Mouse (Mus musculus): ENCODE measurements around the gene C130032M10Rik.
A peak's percentile ranks its signal among the peaks of the same experiment; 100 is the strongest.

C130032M10Rik gene

GRCm38 (mm10) chr9:114515364-114515763 lies at the start of gene C130032M10Rik:
Gene C130032M10Rik (plus strand): TSS chr9:114515697.
- DNase-seq (ENCODE audit: low spot score): no peak

DNA sequence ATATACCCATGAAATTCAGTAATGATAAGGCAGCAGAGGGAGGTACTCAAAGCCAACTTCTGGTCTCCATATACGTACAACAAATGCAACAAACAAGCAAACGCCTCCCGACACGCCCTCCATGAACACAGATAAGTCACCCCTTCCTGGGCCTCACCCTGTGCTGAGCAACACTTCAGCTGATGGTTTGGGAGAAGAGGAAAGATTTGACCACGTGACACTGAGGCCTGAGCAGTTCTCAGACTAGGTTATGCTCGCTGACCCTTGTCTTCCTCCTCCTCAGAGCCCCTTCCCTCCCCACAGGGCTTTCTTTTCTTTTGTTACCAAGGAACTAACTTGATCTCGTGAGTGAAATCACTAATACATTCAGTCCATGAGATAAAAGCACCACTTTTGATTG lies 48.6 kb upstream of the C130032M10Rik start:
- no peak for DNase-seq (ENCODE audit: low spot score)

GRCm38 (mm10) chr9:114468217-114468616 lies 47.3 kb upstream of the C130032M10Rik start:
- DNase-seq (ENCODE audit: low spot score): no peak

GRCm38 (mm10) chr9:114468701-114469100 lies 46.8 kb upstream of the C130032M10Rik start:
- no peak for DNase-seq (ENCODE audit: low spot score)

- DNase-seq (ENCODE audit: low spot score): no peak
These were observed 43.6 kb upstream of the C130032M10Rik start for GRCm38 (mm10) chr9:114471892-114472291.

DNA sequence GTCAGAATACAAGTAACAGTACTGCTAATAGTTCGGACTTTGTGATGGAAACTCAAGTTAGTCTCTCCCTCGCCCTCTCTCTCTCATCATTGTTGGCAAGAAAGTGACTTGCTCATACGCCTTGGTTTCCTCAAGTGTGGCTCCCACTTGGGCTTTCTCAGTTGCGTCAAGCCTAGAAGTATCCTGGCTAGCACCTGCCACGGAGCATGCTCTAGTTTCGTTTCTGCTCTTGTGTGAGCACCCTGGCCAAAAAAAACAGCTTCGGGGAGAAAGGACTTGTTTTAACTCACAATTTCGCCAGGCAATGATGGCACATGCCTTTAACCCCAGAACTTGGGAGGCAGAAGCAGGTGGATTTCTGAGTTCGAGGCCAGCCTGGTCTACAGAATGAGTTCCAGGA lies 38.5 kb upstream of the C130032M10Rik start:
- no peak for DNase-seq (ENCODE audit: low spot score)

- DNase-seq (ENCODE audit: low spot score): no peak
These were observed 34.6 kb upstream of the C130032M10Rik start for GRCm38 (mm10) chr9:114480940-114481339.

DNA sequence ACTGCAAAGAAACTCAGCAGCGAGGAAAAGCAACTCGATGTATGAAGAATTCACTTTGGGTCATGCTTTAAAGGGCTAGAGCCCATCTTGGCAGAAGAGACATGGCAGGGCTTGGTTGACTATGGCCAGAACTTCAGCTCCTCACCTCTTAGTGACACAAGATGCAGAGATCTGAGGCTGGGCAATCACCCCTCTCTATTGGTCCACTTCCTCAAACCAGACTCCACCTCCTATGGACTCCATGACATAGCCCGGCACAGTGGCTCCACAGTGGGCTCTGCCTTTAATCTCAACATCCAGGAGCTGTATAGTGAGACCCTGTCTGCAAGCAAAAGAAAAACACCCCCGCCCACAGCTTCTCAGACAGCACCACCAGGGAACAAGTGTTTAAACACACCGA lies 30.7 kb upstream of the C130032M10Rik start:
- no peak for DNase-seq (ENCODE audit: low spot score)

DNA sequence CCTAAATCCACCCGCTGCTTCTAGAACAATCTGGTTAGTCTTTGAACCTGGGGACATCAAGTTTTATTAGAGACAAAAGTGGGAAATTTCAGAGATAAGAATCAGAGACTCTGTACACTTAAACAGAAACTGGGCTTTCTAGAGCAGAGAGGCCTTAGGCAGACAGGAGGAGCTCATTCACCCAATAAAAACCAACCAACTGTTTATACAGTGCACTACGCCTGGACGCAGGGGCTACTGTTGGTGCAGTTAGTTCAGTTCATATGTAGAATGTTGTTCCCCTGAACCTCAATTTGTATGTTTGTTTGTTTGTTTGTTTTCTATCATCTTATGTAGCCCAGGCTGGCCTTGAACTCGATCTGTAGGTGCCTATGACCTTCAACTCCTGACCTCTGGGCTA lies 28.7 kb upstream of the C130032M10Rik start:
- DNase-seq (ENCODE audit: low spot score): no peak

DNA sequence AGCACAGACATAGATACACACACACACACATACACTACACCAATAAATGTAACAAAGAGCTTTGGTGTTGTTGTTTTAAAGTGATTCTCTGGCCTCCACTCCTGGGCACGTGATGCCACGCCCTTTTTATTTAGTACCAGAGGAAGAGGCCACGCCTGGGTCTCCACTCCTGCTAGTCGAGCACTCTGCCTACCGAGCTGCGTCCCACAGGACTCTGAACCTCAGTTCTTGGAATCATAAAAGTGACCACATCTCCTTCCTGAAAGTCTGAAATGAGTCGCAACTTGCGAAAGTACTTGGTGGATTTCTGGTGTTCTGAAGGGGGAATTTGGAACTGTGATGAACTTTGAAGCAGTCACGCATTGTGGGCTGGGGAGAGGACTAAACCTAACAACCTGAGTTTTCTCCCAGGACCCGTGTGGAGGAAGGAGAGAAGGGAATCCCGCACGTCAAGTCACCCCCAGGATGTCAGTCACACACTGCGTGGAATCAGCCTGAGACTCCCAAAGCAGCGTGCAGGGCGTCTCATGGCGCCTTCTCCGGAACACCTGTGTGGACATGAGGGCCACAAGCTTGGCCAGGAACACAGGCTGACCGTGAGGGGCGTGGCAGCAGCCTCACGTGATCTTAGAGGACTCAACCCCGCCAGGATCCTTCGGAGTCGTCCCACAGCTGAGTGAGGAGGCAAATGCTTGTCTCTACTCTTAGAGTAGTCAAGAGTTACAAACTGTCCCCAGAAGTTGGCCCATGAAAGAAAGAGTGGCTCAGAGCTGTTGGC lies 27.8 kb upstream of the C130032M10Rik start:
- no peak for DNase-seq (ENCODE audit: low spot score)

DNA sequence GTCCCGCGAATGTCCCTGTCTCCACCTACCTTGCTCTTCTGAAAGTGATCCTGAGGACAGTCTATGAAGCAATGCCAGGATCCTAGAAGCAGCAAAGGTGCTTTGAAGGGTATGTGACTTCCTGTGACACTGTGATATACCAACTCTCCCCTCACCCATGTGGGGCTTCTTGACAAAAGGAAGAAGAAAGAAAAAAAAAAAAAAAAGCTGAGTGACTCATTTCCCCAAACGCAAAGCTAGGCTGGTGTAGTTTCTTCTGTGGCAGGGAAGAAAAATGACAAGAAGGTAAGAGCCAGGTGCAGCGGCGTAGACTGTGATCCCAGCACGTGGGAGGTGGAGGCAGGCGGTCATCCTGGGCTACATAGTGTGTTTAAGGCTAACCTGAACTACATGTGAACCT lies 19.0 kb upstream of the C130032M10Rik start:
- no peak for DNase-seq (ENCODE audit: low spot score)

DNA sequence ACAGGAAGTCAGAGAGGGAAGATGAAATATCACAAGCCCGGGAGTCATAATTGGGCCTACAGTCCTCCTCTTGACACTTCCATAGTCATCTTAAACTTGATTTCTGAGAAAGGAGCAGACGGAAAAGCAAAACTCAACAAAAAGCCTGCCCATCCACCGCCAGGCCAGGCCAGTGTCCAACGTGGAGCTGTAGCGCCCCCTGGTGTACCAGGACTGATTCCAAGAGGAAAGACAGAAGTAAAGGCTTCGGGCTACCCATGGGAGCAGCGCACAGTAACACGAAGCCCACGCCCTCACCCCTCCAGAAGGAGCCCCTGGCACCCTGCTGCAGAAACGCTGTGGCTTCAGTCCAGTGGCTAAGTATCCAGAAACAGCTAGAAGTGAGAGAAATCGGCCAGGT lies 17.3 kb upstream of the C130032M10Rik start:
- DNase-seq (ENCODE audit: low spot score): peak; percentile 73

DNA sequence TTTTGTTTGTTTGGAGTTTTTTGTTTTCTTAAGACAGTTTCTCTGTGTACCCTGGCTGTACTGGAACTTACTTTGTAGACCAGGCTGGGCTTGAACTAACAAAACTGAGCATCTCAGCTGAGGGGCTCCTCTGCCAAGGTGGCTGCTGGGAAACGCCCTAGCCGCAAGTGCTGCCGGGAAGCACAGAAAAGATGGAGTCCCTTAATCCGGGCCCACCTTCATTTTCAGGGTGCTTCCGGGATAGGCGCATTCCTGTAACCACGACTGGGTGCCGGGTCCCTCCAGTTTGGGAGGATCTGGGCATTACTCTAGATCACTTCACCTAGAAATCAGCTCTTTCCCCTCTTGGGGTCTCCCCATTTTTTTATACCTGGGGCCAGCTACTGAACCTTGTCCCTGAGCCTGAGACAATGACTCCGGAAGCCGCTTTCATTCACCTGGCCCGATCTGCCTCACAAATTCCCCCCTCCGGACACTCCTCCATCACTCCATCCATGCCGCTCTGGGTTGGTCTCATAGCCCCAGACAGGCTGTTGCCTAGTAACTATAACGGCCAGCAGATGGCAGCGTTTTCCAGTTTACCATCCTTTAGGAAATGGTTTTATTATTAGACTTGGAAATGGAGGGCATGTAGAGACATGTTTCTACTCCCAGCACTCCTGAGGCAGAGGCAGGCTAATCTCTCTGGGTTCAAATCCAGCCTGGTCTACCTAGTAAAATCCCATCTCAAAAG lies 15.5 kb upstream of the C130032M10Rik start:
- peak; percentile 64 for DNase-seq (ENCODE audit: low spot score)

- DNase-seq (ENCODE audit: low spot score): no peak
These were observed 14.4 kb upstream of the C130032M10Rik start for GRCm38 (mm10) chr9:114501111-114501510.

DNA sequence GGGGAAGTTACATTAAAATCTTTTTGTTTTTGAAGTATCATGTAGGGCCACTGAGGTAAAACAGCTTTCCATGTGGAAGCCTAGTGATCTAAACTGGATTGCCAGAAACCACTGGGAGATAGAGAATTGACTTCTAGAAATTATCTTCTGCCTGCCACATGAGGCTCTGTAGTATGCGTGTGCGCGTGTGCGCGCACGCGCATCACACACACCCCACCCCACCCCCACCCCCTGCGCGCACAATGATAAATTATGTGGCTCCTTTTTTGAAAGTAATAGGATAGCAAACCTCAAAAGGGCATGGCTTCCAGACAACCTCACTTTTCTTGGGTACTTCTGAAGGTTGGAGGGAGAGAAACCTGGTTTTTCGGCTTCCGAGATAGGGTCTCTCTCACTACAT lies 13.6 kb upstream of the C130032M10Rik start:
- DNase-seq (ENCODE audit: low spot score): no peak

DNA sequence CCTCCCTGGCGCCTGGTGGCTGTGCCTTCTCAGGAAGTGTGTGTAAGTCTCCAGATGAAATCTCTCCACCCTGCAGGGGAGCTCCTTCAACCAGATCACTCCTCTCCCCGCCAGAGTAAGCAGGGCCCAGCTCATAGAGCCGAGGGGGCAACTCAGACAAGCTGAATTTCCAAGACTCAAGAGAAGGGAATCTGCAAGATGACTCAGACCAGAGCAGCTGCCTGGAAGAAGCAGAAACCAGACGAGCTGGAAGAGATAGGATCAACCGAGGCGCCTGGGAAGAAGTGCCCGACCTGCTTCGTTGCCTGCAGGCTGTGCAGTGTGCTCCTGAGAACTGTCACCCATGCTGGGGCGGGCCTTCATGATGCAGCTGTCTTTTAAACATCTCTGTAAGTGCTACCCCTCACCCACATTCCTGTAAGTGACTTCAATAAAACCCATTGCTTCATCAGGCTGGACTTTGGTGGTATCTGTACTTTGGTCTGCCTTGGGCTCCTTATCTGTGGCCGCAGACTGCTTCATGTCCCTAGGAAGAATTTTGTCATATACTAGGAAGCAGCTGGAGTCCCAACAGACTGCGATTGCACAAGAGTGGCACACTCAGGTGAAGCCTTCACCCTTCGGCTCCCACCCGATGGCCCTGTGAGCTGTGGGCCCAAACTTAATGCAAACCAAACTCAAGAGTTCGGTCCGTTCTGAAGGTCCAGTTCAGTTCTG lies 12.6 kb upstream of the C130032M10Rik start:
- no peak for DNase-seq (ENCODE audit: low spot score)

GRCm38 (mm10) chr9:114504816-114505215 lies 10.7 kb upstream of the C130032M10Rik start, which contains the start of gene Ccr4:
Gene Ccr4 (minus strand): TSS chr9:114504916.
- no peak for DNase-seq (ENCODE audit: low spot score)

DNA sequence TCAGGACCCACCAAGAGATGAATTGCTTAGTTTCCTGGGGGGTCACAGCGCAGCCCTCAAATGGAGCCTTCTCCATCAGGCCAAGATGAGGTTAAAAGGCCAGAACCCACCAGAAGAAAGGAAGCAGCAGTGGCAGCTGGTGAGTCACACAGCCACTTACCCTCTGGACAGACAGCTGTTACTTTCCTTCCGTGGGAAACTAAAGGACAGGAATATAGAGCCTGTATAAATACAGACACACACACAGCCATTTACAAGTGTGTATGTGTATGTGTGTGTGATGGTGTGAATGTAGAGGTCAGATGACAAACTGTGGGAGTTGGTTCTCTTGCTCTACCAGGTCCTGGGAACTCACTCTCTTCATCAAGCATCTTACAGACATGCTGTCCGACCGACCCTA lies 8.9 kb upstream of the C130032M10Rik start:
- no peak for DNase-seq (ENCODE audit: low spot score)

- DNase-seq (ENCODE audit: low spot score): no peak
These were observed 8.1 kb upstream of the C130032M10Rik start for GRCm38 (mm10) chr9:114507421-114507820.

GRCm38 (mm10) chr9:114509785-114510184 lies 5.7 kb upstream of the C130032M10Rik start:
- DNase-seq (ENCODE audit: low spot score): no peak

- DNase-seq (ENCODE audit: low spot score): no peak
These were observed 2.7 kb upstream of the C130032M10Rik start for GRCm38 (mm10) chr9:114512831-114513230.

GRCm38 (mm10) chr9:114517924-114518497 lies 2.5 kb downstream of the C130032M10Rik start:
- no peak for DNase-seq (ENCODE audit: low spot score)

Data from lung, postnatal 25 days (tissue).